Mouse (Mus musculus): ENCODE data around the gene Rnf213.
A peak's percentile ranks its signal among the peaks of the same experiment; 100 is the strongest.

- TF ChIP-seq CTCF (IDR thresholded peaks at IDR 0.05; ENCODE audit: borderline replicate concordance, control insufficient read depth, extremely low read depth, insufficient read depth, low read length, poor library complexity) (peak; percentile 75; the same call in 1 of the 2 replicates), POLR2A (IDR thresholded peaks at IDR 0.05; ENCODE audit: control insufficient read depth, extremely low read depth, insufficient read depth, low read length, poor library complexity) (0 out of 2 replicates have a peak, but pooled peaks have one; percentile 25)
These were observed at the start of gene Rnf213 for GRCm38 (mm10) chr11:119392800-119393482.

Data from thymus, adult 2 months (tissue).